Mouse (Mus musculus) kidney, postnatal 0 days (tissue): ENCODE results near the gene Hkdc1. TPM values are rescaled to one million over a fixed set of nuclear protein-coding genes. Genes with fewer than 3 reads are reported as not detected.

ENCODE experiments used
- ATAC-seq: fragments of 200-750 bp; cut with Nextera tagmentation; replicated peaks from 2 replicates; pipeline ENCODE4 v1.8.0; 2017; ENCODE audit warnings: low read depth, moderate number of reproducible peaks, moderate TSS enrichment, moderate library complexity; ENCODE audit not compliant: low FRiP score
- DNase-seq: peaks from one replicate; pipeline ENCODE4 v3.0.0-alpha.2; 2016; ENCODE audit warnings: low spot score
- H3K27ac ChIP-seq: fragments of 300-500 bp; sonication (generic); 2 replicates; pipeline ENCODE4 v1.5.1; 2014; ENCODE audit warnings: mild to moderate bottlenecking
- H3K27me3 ChIP-seq: fragments of 300-500 bp; sonication (generic); 2 replicates; pipeline ENCODE4 v1.6.1; 2014; ENCODE audit warnings: low read length, mixed read lengths; ENCODE audit not compliant: insufficient read depth
- H3K36me3 ChIP-seq: fragments of 300-500 bp; sonication (generic); 2 replicates; pipeline ENCODE4 v1.6.1; 2014; ENCODE audit warnings: low read length, mixed read lengths; ENCODE audit not compliant: insufficient read depth
- H3K4me1 ChIP-seq: fragments of 300-500 bp; sonication (generic); replicated peaks from 2 replicates; pipeline ENCODE4 v1.6.1; 2014; ENCODE audit warnings: antibody characterized with exemption, low read length, mixed read lengths; ENCODE audit not compliant: insufficient read depth
- H3K4me2 ChIP-seq: fragments of 300-500 bp; sonication (generic); 2 replicates; pipeline ENCODE4 v1.6.1; 2014; ENCODE audit warnings: mild to moderate bottlenecking, low read length, moderate library complexity, mixed read lengths
- H3K4me3 ChIP-seq: fragments of 300-500 bp; sonication (generic); replicated peaks from 2 replicates; pipeline ENCODE4 v1.5.1; 2014; ENCODE audit warnings: low read depth, low read length
- H3K9ac ChIP-seq: fragments of 300-500 bp; sonication (generic); 2 replicates; pipeline ENCODE4 v1.6.1; 2014; ENCODE audit warnings: low read depth, low read length
- H3K9me3 ChIP-seq: fragments of 300-500 bp; sonication (generic); replicated peaks from 2 replicates; pipeline ENCODE4 v1.6.1; 2016; ENCODE audit warnings: low read length, inconsistent platforms, mixed read lengths
- CTCF ChIP-seq: IDR thresholded peaks from 2 replicates; pipeline ENCODE4 v1.5.1; 2016; ENCODE audit warnings: antibody characterized with exemption, low read depth, mild to moderate bottlenecking, moderate library complexity
- WGBS: fragments of 180-500 bp; shearing (Covaris S2); extraction: QIAGEN DNeasy Blood & Tissue Kit; methylation state at CpG from one replicate; pipeline ENCODE4 v1.1.7; 2014; 5-methylcytosine and 5-hydroxymethylcytosine counted together
- polyA plus RNA-seq: library from polyadenylated mRNA; unstranded; fragments of >200 nt; fragmentation: Nextera tagmentation; extraction: Ambion mirVana; gene quantifications from 2 replicates; pipeline ENCODE4 v1.2.1, GENCODE M21; 2015

Hkdc1 gene
- polyA plus RNA-seq, 1 experiment from 2014 or later: 2.6 TPM

DNA sequence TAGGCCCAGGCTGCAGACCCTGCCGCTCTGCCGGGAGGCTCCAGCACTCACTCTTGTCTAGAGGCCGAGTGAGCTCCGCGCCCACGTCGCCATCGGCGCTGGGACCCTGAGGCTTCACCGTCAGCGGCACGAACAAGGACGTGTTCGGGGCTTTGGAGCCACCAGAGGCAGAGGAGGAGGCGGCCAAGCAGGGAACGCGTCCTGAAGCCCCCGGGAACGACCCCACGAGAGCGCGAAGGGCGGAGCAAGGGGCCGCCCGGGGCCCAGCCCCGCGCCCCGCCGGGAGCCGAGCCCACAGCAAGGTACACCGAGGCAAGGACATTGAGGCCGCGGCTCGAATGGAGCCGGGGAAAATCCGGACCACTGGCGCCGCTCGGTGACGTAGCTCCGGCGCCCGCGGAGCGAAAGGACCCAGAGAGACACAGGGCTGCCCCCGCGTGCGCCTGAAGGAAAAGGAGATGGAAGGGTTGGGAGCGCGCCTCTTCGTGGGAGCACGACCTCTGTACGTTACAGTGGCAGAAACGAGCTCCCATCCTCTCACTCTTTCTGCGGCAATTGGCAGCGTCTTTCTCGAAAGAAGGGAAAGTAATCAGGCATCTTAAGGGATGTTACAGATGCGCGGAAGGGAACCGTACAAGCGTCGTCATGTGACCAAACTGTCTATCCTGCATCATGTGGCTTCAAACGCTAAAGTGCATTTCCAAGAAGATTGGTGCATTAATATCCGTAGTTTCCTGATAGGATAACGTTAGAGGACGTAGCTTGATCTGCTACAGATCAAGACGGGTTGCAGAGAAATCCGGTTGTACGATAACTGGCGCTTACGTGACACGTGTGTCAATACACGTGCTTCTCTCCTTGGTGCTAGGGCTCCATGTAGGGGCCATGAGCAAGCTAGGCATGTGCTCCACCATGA lies 27.3 kb upstream of the Hkdc1 start, which contains the start of the genes 4930507D05Rik and Supv3l1:
Gene 4930507D05Rik, plus strand, starts transcription at position 126 of the 916 bp plus-strand sequence.
Gene Supv3l1, minus strand, starts transcription at position 375 of the 916 bp plus-strand sequence.
- Histone ChIP-seq H3K27ac (peak within 1 kb of the TSS; percentile 89), H3K36me3 (peaks cover 24% of the 10 kb centered on the region), H3K4me1 (peaks cover 13% of the 10 kb centered on the region), H3K4me2 (peak within 1 kb of the TSS; percentile 74), H3K9me3 (no peaks in the 10 kb centered on the region), H3K27me3 (no peaks in the 10 kb centered on the region), H3K9ac (peak within 1 kb of the TSS; percentile 94), H3K4me3 (peak within 1 kb of the TSS; percentile 92)
- DNase-seq (peak; percentile 96), ATAC-seq (peak; percentile 92)
- WGBS: under 1% methylated on average over 73 of the region's 73 CpGs
- no peak for TF ChIP-seq CTCF

DNA sequence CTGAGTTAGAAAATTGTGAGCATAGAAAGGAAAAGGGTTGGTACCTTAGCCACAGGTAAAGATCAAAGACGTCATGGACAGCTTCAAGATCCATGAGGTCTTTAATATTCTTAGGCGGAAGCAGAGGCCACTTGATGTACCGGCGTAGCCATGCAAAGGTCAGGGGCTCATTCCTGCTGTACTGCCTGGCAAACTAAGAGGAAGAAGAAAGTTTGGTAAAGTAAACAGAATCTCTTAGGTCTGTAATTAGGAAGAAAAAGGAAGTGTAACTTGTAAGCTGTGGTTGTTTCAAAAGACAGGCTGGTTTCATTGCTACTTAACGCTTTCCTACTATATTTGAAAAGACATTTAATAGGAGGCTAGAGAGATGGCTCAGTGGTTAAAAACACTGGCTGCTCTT lies 8.1 kb upstream of the Hkdc1 start:
- WGBS: 95% methylated on average over 5 of the region's 5 CpGs
- DNase-seq (no peak), ATAC-seq (no peak)
- Histone ChIP-seq H3K27me3 (no peaks in the 10 kb centered on the region), H3K4me3 (no peak overlapping the region), H3K9ac (no peak overlapping the region), H3K9me3 (no peaks in the 10 kb centered on the region), H3K4me2 (no peak overlapping the region), H3K27ac (no peak overlapping the region), H3K4me1 (no peaks in the 10 kb centered on the region), H3K36me3 (peaks cover 69% of the 10 kb centered on the region)
- no peak for TF ChIP-seq CTCF

DNA sequence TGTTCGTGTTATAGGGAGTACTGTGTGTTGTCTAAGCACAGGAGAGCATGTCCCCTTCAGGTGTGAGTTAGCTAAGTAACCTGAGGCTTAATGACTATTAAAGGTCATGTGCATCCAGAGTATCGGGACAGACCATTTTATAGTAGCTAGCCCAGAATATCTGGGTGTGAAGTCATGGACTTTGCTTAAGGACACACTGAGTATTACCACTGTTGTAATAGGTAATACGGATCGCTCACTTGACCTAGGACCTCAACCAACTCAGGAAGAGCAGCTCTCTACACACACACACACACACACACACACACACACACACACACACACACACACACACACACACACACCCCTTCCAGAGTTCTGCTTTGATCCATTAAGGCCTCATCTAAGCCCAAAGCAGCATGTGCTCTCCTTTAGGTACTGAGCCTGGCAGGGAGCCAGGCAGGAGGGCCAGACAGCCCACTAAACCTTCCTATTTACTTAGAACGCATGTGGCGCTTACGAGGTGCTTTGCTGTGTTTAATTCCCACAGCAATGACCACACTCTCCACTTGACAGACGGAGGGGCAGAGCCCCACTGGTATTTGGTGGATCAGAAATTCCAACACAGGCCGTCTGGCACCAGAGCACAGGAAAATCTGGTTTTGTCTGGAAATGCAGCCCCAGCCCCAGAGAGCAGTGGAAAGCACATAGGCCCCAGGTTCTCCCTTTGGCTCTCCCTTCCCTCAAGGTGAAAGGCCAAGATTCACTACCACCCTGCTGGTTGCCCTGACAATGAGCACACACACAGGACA lies 3.0 kb upstream of the Hkdc1 start:
- no peak overlapping the region for H3K4me3 ChIP-seq
- DNase-seq: no peak
- no peak overlapping the region for H3K9ac ChIP-seq
- H3K27me3 ChIP-seq: no peaks in the 10 kb centered on the region
- no peaks in the 10 kb centered on the region for H3K4me1 ChIP-seq
- H3K36me3 ChIP-seq: peaks cover 23% of the 10 kb centered on the region
- no peak overlapping the region for H3K4me2 ChIP-seq
- TF ChIP-seq CTCF: no peak
- H3K27ac ChIP-seq: 0 out of 2 replicates have a peak overlapping the region, but pooled peaks have one; percentile 3
- ATAC-seq: 0 out of 2 replicates have a peak, but pooled peaks have one; percentile 22
- no peaks in the 10 kb centered on the region for H3K9me3 ChIP-seq
- WGBS: 40% methylated on average over 9 of the region's 9 CpGs

DNA sequence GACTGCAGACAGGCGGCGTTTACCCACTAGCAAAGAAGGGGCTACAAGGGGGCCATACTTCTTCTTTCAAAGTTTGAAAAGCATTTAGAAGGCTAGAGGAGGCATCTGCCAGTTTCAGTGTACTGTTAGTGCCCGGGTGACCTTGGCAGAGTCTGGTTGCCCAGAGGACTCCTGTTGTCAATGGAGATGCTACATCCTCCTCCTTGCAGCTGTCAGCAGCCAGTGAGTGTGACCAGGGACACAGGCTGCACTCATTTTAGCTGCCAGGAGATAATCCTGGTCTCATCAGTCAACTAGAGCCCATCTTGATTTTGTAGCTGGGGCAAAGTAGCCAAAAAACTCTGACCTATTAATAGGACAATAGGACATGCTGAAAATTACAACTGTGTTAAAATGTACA lies 1.2 kb downstream of the Hkdc1 start:
- ATAC-seq (no peak), DNase-seq (no peak)
- Histone ChIP-seq H3K9me3 (no peaks in the 10 kb centered on the region), H3K9ac (no peak overlapping the region), H3K4me1 (no peaks in the 10 kb centered on the region), H3K27ac (no peak overlapping the region), H3K27me3 (no peaks in the 10 kb centered on the region), H3K4me3 (no peak overlapping the region), H3K4me2 (no peak overlapping the region), H3K36me3 (no peaks in the 10 kb centered on the region)
- TF ChIP-seq CTCF: no peak
- WGBS: 85% methylated on average over 3 of the region's 3 CpGs

DNA sequence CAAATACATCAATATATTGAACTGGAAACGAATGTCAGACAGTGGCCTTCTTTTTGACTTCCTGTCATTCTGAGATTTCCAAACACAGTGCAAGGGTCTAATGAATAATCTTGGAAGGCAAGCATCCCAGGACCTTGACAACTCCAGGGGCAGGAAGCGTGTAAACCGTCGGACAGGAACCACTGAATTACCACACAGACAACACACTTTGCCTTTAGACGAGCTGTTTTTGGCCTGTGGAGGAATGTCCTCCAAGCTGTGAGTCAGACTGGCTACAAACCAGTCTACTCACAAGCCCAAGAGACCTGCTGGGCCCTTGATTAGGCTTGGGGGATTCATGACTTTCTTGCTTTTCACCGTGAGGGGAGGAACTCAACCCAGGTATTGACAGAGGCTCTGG lies 1.9 kb downstream of the Hkdc1 start:
- Histone ChIP-seq H3K4me3 (no peak overlapping the region), H3K36me3 (no peaks in the 10 kb centered on the region), H3K4me2 (no peak overlapping the region), H3K27ac (no peak overlapping the region), H3K4me1 (no peaks in the 10 kb centered on the region), H3K9me3 (no peaks in the 10 kb centered on the region), H3K9ac (no peak overlapping the region), H3K27me3 (no peaks in the 10 kb centered on the region)
- DNase-seq: no peak
- ATAC-seq: no peak
- TF ChIP-seq CTCF: no peak
- WGBS: 53% methylated on average over 6 of the region's 6 CpGs

DNA sequence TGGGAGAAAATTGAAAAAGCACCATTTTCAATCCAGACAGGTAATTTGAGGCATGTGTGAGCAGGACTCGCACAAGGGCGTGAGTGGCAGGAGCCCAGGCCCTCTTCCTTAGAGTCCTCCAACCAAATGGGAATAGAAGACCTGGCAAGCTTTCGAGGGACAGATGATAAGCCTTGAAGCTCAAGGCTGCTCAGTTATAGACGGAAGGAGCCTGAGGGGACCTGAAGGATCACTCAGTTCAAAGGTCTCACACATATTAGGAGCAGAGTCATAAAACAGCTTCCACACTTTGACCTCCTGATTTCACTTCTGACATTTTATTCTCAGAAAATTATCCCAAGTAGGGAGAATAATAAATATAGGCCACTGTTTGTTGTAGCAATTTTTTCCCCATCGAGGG lies 2.9 kb downstream of the Hkdc1 start:
- 79% methylated on average over 5 of the region's 5 CpGs for WGBS
- H3K9ac ChIP-seq: no peak overlapping the region
- no peak overlapping the region for H3K27ac ChIP-seq
- no peak for DNase-seq
- no peak for ATAC-seq
- H3K4me1 ChIP-seq: no peaks in the 10 kb centered on the region
- TF ChIP-seq CTCF: no peak
- no peak overlapping the region for H3K4me2 ChIP-seq
- H3K4me3 ChIP-seq: no peak overlapping the region
- no peaks in the 10 kb centered on the region for H3K36me3 ChIP-seq
- H3K9me3 ChIP-seq: no peaks in the 10 kb centered on the region
- no peaks in the 10 kb centered on the region for H3K27me3 ChIP-seq
